Mouse (Mus musculus) 3T3-L1 (cell line): Measurements from ENCODE around the gene Zscan20.
"Not testable (repeated sequence)": the region's sequence is repeated elsewhere in the genome, so short reads cannot be mapped to it uniquely, and the experiment has no call there.

Experiments used
- DNase-seq: peaks from one replicate; pipeline ENCODE4 v3.0.0-alpha.2; 2015; ENCODE audit warnings: low read depth, low spot score

The Zscan20 gene

DNA sequence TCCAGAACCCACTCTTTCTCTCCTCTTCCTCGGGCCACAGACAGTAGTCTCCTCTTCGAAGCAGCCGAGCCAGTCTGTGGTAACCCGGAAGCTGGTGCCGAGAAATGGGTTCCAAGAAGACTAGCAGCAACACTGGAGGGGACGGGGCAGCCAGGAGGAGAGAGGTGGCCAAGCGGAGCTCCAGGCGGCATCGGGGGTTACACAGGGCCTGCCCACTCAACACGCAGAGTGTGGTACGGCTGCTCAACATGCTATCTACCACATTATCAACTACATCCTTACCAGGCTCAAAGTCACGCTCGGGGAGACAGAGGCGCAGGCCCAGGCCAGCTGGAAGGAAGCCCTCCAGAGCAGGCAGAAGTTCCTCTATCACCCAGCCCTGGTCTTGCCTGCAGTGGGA is 5.9 kb upstream of the Zscan20 start:
- DNase-seq: no peak

- peak; percentile 79 for DNase-seq
Measured at GRCm38 (mm10) chr4:128613326-128613725, 3.4 kb upstream of the Zscan20 start.

GRCm38 (mm10) chr4:128611726-128612125 is 1.8 kb upstream of the Zscan20 start:
- not testable (repeated sequence) for DNase-seq

DNA sequence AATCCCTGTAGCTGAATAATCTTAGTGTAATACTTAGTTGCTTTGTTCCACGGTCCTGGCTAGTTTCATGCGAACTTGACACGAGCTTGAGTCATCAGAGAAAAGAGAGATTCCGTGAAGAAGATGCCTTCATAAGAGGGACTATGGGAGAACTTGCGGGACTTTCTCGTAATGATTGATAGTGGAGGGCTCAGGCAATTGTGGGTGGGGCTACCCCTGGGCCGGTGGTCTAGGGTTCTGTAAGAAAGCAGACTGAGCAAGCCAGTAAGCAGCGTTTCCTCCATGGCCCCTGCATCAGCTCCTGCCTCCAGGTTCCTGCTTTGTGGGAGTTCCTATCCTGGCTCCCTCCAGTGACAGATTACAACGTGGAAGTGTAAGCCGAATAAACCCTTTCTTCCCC is 808 bp upstream of the Zscan20 start:
- peak; percentile 5 for DNase-seq

DNA sequence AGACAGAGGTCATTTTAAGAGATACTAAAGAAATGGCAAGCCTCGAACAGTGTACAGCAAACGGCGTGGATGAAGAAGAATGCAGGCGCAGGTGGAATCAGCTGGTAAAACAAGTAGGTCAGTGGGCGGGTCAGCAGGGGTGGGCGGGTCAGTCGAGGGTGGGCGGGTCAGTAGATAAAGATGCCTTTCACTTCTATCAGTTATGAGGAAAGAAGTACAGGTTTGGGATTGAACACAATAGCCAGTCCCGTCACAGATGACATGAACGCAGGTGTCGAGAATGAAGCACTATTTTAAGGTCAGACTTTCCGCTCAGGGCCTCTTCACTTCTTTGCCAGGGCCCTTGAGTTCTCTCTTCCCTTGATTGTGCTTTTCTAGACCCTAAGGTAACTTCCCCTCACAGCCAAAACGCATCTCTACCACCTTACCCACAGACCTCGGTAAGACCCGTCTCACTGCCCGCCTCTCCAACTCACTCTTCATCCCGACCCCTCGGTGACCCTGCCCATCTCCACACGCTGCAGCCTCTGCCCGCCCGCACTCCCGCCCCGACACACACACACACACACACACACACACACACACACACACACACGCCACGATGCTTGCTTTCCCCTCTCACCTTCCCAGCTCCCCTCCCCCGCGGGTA is 498 bp downstream of the Zscan20 start:
- DNase-seq: peak; percentile 24

DNA sequence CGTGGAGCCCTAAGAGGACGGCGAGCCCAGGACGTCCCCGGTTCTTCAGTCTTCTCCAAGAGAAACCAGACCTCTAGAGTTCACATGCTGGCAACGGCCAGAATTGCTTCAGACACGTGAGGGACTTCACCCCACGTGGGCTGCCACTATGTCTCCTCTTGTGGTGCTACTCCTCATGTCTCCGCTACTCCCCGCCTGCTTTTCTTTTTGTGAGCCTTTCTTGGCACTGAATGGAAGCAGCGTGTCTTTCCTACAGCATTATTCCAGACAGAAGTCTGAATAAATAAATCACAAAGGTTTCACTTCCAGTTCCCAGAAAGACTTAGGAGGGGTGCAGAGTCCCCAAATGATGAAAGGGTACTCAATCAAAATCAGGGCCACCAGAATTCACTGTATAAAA is 2.2 kb downstream of the Zscan20 start:
- no peak for DNase-seq

DNA sequence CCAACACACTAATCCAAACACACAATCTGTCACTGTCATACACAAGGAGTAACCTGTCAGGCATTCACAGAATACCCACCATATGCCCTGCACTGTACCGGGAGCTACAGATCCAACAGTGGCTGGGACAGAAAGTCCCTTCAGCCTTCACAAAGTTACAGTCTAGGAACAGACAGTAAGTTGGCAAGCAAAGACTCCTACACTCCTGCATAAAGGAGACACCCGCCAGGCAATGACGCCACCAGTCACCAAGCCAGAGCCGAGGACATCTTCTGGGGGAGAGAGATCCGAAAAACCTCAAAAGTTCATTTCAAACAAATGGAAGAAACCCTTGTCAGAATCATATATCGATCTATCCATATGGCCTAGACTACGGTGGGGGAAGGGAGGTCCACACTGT is 3.3 kb downstream of the Zscan20 start:
- DNase-seq: no peak

DNA sequence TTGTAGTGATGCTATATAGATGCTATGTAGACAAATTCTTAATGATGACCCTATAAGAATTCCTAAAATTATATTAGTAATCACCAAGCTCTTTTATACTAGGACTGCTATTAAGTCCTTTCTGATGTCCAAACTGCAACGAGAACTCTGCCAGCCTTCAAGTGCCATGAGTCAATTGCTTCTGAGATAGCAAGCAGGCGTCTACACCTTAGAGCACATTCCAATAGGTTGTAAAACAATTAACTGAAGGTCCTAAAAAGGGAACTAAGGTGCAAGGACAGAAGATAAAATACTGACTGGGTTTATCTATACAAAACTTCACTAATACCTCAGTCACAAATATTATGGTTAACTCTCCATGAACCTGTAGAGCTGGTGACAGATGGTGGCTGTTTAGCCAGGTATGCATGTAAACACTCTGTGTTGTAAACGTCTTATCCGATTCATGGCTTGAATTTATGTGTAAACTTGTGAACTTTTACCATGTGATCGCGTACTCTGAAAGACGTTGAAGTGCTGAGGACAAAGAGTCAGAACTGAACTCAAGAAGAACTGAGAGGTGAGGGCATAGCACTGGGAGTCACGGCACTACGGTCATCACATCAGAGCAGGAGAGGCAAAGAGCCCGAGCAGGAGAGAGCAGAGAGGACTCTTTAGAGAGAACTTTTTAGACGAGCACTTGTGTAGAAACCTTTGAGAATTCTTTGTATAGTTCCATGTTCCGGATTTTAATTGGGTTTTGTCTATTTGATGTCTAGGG is 11.9 kb downstream of the Zscan20 start:
- DNase-seq: no peak

DNA sequence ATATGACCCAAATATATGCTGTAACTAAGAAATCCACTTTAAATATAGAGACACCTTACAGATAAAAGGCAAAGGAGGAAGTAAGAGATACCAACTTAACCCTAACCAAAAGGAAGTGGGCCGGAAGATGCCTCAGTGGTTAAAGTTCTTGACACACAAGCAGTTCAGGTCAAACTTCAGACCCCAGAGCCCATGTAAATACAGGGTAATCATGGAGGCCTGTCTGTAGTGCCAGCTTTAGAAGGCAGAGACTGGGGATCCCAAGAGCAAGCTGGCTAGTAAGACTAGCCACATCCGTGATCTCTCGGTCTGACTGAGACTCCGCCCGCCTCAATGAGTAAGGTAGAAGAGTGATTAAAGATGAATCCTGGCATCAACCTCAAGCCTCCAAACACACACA is 15.8 kb downstream of the Zscan20 start:
- DNase-seq: no peak

DNA sequence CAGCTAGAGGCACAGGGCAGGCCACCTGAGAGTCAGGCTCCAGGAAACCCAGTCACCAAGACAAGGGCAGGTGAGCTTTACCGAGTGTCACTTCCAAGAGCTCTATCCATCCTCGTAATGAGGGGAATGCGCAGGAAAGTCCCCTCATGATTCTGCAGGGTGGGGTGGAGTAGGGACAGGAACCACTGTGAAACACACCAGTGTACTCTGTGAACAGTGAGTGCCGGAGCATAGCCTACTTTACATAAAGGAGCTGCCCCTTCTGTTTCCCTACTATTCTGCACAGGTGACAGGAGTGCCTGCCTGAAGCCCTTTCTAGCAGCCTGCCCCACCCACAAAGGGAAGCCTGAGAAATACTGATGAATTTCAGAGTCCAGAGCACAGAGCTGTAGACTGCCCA is 16.6 kb downstream of the Zscan20 start:
- no peak for DNase-seq

DNA sequence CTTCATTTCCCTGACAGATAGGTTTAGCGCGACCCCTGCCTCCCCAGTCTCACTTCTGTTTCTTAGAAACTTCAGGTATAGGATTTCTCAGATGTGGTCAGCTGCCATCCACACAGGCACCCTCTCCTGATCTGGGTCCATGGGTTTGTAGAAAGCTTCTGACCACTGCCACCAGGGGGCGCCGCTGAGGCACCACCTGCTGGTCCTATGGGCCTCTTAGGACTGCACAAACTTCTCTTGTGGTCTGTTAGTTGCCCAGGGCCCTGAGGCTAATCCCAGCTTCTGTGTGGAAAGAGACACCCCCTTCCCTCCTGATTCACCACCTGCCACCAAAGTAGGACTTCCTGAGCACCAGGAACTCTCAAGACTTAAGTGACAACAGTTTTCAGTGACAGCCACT is 30.7 kb downstream of the Zscan20 start:
- DNase-seq: peak; percentile 5

- peak; percentile 2 for DNase-seq
Measured at GRCm38 (mm10) chr4:128575811-128576210, 34.1 kb downstream of the Zscan20 start.

- DNase-seq: no peak
Measured at GRCm38 (mm10) chr4:128560327-128560726, 49.6 kb downstream of the Zscan20 start.

- no peak for DNase-seq
Measured at GRCm38 (mm10) chr4:128554198-128554597, 55.7 kb downstream of the Zscan20 start.

DNA sequence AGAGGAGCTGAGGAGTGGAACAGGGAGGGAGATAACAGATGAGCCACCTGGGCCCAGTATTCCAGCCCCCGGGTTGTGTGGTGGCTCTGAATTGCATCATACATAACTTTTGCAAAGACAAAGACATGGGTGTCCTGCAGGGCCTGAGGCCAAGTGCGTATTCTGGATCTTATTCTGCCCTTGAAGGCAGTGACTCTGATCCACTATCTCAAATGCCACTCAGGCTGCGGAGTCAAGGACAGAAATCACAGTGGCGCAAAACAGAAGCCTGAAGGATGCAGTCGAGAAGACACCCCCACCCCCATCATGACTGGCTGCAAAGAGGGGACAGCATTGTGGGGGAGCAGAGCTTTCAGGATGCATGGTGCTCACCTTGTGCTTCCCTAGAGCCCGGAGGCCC is 59.1 kb downstream of the Zscan20 start:
- DNase-seq: no peak

GRCm38 (mm10) chr4:128543956-128544486 is 65.9 kb downstream of the Zscan20 start:
- peak; percentile 2 for DNase-seq

- peak; percentile 15 for DNase-seq
Measured at GRCm38 (mm10) chr4:128543378-128543777, 66.5 kb downstream of the Zscan20 start.
